Mouse (Mus musculus) bone marrow macrophage, adult 2 months (primary cell): ENCODE measurements at regions not wholly inside any gene's neighbourhood (a gene's known extent, or its start where the extent isn't known, plus 50 kb on each side); places are given as distances from the start of the nearest gene placed in this dataset.
"Not testable (repeated sequence)": the region's sequence is repeated elsewhere in the genome, so short reads cannot be mapped to it uniquely, and the experiment has no call there.

Source experiments
- H3K27ac ChIP-seq: 2 replicates; pipeline ENCODE4 v1.5.1; 2012; ENCODE audit warnings: low read depth, low read length; ENCODE audit not compliant: insufficient read depth
- H3K4me1 ChIP-seq: 2 replicates; pipeline ENCODE4 v1.6.1; 2012; ENCODE audit warnings: low read length; ENCODE audit not compliant: control insufficient read depth, insufficient read depth
- H3K4me3 ChIP-seq: 2 replicates; pipeline ENCODE4 v1.5.1; 2012; ENCODE audit warnings: mild to moderate bottlenecking, low read length, moderate library complexity; ENCODE audit not compliant: insufficient read depth
- CTCF ChIP-seq: IDR thresholded peaks from 2 replicates; pipeline ENCODE4 v1.5.1; 2012; ENCODE audit warnings: low read depth, mild to moderate bottlenecking, low read length, moderate library complexity
- POLR2A ChIP-seq: IDR thresholded peaks from 2 replicates; pipeline ENCODE4 v1.6.1; 2012; ENCODE audit warnings: mild to moderate bottlenecking, low read depth, low read length, borderline replicate concordance

DNA sequence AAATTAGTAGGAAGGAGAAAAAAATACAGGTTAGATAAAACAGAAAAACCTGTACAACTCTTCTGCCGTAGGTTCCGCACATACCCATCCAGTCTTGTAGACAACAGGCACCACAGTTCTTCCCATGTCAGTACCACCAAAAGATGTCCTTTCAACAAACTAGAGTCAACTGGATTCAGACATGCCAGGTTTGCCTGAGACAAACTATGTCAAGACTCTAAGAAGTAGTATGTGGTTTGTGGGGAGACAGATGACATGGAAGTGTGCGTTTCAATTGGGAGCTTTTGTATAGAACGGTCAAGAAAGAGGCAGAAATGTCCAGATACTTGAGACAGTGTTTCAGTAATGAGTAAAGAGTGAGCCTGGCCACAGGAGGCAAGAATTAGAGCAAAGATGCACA, 119.5 kb upstream of the Nebl start:
- Histone ChIP-seq H3K4me1 (no peaks in the 10 kb centered on the region), H3K4me3 (no peak overlapping the region), H3K27ac (no peak overlapping the region)
- TF ChIP-seq CTCF, result no peak
- TF ChIP-seq POLR2A, result no peak

DNA sequence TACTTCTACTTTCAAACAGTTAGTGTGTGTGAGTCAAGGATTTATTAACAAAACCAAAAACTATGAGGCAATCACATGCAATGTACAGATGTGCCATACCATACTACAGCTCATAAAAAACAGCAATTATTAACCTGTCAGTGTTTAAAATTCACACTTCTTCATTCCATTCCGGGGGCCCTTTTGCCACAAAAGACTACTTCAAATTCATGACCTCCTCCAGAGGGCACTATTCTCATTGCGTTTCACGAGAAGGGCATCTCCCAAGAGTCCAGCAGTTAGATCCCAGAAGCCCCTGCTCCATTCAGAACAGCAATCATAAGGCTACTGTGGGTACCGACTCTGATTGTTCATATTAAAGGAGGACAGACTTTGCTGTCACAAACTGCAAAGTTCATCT, 118.0 kb upstream of the Nebl start:
- Histone ChIP-seq H3K27ac (no peak overlapping the region), H3K4me1 (no peaks in the 10 kb centered on the region), H3K4me3 (no peak overlapping the region)
- TF ChIP-seq POLR2A (no peak), CTCF (no peak)

DNA sequence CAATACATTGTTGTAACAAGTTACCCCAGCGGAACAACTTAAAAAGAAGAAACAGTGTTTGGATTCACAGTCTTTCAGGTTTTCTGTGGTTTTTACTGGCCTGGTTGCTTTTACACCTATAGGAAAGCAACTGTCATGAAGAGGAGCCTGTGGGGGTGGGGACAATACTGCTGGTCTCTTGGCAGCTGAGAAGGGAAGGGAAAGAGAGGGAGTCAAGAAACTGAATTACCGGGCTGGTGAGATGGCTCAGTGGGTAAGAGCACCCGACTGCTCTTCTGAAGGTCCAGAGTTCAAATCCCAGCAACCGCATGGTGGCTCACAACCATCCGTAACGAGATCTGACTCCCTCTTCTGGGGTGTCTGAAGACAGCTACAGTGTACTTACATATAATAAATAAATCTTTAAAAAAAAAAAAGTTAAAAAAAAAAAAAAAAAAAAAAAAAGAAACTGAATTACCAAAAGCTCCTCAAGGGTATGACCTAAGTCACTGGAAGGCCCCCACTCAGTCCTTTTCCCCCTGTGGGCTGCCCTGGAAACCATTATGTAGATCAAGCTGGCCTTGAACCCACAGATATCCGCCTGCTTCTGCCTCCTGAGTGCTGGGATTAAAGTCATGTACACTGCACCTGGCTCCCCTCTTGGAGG, 114.3 kb upstream of the Nebl start:
- not testable (repeated sequence) for H3K4me3 ChIP-seq

DNA sequence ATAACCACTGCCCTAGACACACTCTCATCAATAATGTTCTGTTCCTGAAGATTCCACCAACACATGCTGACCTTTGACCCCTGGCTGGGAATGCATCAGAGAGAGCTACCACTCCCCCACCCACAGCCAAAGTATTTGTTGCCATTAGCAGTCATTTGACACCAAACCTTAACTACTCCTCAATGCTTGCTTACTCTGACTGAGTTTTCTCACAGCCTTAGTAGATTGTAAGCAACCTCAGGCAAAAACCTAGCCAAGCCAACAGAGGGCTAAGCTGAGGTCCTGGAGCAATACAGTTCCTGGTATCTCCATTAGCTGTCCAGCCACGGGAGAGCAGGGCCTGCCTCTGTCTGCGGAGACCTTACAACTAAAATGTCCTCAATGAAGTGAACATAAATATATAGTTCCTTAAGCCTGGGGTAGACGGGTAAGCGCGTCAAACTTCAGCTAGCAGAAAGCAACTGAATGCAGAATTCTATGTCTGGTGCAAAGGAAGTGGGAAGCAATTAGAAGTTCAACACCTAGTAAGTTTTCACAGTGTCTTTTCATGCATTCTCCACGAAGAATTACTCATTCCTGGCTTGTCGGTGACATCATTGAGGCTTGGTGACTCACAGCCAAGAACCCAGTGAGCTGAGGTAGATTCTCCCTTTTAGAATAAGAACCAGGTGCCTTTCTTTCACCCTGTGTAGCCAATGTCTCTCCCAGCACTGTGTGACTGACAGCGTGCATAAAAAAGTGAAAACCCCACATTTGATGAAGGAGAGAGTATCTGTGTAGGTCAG, 113.6 kb upstream of the Nebl start:
- Histone ChIP-seq H3K4me3 (no peak overlapping the region), H3K27ac (no peak overlapping the region), H3K4me1 (no peaks in the 10 kb centered on the region)
- TF ChIP-seq CTCF (no peak), POLR2A (no peak)

More for the DNA sequence above, 114.3 kb upstream of the Nebl start:
- H3K27ac ChIP-seq, H3K4me1 ChIP-seq: not testable (repeated sequence)

DNA sequence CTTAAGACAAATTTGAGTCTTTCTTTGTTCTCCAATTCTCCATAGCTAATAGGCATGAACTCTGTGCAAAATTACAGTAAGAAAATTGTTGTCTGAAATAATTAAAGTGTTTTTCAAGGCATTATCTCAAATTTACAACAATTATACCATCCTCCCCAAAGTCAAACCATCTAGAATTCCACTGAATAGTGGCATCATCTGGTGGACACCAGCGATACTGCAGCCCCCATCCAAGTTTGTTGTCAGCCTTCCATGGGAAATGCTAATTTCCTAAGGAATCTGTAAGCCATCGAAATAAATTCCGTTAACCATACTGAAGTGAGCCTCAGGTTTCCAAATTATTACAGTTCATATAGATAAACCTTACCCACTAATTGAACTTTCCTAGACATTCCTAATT, 110.7 kb upstream of the Nebl start:
- no peak for TF ChIP-seq POLR2A
- no peak for TF ChIP-seq CTCF
- H3K27ac ChIP-seq, result no peak overlapping the region
- no peak overlapping the region for H3K4me3 ChIP-seq
- no peaks in the 10 kb centered on the region for H3K4me1 ChIP-seq

DNA sequence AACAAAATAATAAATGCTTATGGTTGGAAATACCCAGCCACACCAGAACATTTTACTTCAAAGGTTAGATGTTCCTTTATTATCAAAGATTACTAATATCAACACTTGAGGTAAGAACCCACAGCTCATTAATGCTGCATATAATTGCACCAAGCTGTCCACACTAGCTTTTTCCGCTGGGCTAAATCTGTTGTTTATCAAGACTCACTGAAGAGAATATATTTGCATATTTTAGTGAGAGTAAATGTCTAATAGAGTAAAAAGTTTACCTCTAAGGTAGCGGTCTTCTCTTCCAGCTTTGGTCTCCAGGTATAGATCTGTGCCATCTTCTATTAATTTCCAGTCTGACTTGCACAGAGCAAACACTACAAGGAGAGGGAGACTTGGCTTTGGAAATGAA, 110.3 kb upstream of the Nebl start:
- TF ChIP-seq POLR2A (no peak), CTCF (no peak)

DNA sequence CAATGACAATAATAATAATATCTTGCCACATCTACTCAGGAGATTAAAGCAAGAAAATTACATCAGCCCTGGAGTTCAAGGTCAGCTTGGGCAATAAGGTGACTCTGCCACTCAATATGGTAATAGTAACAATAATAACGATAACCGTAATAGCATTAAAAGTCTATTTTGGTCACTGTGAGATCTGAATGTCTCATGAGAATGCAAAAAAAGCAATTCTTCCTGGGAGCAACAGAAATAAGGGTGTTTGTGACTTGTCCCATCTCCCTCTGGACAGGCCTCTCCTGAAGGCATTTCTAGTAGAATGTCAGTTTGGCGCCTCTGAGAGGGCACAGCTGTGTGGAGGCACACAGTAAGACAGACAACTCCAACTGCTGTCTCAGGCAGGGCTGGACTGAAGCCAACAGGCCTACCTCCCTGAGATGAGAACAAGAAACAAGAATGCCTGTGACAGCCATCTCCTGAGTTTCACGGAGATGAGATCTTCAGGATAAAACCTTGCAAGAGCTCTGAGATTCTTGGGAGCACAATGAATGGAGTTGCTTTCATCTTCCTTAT, 109.8 kb upstream of the Nebl start:
- H3K4me3 ChIP-seq, result no peak overlapping the region
- TF ChIP-seq POLR2A, result no peak
- no peak for TF ChIP-seq CTCF
- no peak overlapping the region for H3K27ac ChIP-seq

More for the DNA sequence above, 110.3 kb upstream of the Nebl start:
- H3K27ac ChIP-seq, result no peak overlapping the region
- H3K4me1 ChIP-seq, result no peaks in the 10 kb centered on the region
- no peak overlapping the region for H3K4me3 ChIP-seq

DNA sequence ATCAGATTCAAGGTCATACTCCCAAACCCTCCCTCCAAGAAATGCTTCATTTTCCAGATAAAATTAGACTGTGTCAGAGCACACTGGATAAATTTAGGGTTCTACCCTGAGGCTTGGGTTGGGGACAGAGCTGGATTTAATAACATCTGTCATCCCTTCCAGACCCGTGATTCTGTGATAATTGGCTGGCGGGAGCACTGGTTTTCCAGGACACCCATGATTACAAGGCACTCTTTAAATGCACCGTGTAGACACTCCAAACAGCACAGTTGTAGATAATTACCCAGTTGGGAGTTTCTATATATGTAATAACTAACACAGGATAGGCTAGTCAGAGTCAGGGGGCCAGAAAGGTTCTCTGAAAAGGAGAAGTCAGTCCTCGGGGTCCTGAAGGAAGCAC, 108.4 kb upstream of the Nebl start:
- TF ChIP-seq CTCF (no peak), POLR2A (no peak)
- Histone ChIP-seq H3K4me3 (no peak overlapping the region), H3K27ac (no peak overlapping the region), H3K4me1 (no peaks in the 10 kb centered on the region)

More for the DNA sequence above, 109.8 kb upstream of the Nebl start:
- H3K4me1 ChIP-seq, result no peaks in the 10 kb centered on the region

DNA sequence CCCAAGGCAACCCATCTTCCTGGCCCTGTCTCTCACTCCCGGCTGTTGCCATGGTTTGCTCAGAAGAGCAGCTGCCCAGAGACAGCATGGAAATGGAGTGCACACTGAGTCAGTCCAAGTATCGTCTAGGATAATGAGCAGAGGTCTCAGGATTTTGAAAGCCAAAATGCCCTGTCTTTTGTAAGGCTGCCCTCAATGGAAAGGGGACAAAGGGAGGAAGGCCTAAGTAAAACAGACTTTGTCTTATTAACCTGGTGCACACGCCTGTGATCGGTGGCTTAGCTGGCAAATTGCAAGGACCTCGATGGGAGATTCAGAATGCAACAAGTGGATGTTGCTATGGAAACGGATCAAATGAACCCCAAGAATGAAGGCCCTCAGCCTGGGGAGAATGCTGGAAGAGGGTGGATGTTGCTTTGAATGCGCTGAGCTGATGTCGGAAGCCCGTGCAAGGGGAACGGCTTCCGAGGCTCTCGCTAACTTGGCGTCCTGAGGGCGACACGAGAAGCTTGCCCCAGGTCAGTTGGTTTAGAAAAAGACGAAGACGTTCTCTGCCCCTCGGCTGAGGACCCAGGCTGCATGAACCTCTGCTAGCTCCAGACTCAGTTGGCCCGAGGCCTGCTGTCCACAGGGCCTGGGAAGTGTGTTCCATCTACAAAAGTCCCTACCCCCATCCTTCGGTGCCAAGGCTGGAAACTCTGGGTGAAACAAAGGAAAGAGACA, 107.8 kb upstream of the Nebl start:
- no peak overlapping the region for H3K4me3 ChIP-seq
- H3K4me1 ChIP-seq, result no peaks in the 10 kb centered on the region
- H3K27ac ChIP-seq, result no peak overlapping the region
- TF ChIP-seq CTCF, result no peak

DNA sequence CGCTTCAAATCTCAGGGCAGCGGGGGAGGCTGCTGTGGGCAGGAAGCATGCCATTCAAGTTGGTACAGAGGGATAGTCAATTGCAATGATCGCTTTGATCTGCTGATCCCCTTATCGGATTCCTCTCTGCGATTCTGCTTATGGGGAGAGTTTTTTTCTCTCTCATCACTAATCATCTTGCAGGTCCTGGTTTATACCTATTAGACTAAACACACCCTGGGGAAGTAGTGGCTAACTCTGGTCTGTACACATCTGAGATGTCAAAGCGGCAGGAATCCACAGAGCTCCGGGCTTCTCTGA, 107.1 kb upstream of the Nebl start:
- TF ChIP-seq POLR2A (no peak), CTCF (no peak)
- H3K4me1 ChIP-seq, result no peaks in the 10 kb centered on the region
- no peak overlapping the region for H3K4me3 ChIP-seq
- H3K27ac ChIP-seq, result no peak overlapping the region
